Mouse (Mus musculus): ENCODE data around the gene Abhd8. TPM values are rescaled to one million over a fixed set of nuclear protein-coding genes. Genes with fewer than 3 reads are reported as not detected.
A peak's percentile ranks its signal among the peaks of the same experiment; 100 is the strongest.

Abhd8 gene
- polyA plus RNA-seq (2016; fragmentation: Nextera tagmentation; extraction: Ambion mirVana) = 35.4 and 36.7 TPM in 2 replicates

DNA sequence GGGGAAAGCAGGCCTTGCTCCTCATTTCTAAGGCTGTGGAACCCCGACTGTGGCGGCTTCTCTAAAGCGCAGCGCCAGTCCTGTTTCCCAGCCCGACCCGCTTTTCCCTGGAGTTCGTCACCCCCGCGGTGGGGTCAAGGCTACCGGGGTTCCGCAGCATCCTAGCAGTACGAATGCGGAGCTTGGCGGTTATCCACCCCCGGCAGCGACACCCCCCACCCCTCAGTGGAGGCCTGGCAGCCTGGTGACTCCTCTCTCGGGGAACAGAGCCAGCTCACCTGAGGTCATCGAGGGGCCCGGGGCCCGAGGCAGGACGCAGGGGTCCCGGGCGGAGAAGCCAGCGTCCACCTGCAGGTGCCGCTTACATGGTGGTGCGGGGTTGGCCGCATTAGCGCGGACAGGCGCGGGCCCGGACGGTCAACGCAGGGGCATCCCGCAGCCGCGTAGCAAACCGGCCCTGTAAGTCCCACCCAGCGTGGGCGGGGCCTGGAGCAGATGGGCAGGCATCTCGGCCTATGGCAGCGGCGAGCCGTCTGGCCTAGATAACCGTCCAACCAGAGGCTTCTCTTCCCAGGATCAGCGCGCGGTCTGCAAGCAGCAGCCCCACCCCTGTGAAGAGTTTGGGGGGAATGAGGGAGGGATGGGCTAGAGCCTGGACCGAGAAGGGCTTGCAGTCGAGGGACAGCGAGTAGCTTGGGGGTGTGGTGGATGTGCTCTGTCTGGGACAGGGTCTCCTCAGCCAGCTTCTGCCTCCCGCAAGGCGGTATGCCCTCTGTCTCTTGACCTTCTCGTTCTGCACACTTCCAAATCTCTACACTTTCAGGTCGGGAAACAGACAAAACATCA is at the start of gene Abhd8:
Gene Abhd8, minus strand, starts transcription at position 468 of the 846 bp plus-strand sequence.
- 0% methylated on average over 55 of the region's 55 CpGs for WGBS
- peaks cover 23% of the 10 kb centered on the region for H3K4me1 ChIP-seq (replicated peaks)

DNA sequence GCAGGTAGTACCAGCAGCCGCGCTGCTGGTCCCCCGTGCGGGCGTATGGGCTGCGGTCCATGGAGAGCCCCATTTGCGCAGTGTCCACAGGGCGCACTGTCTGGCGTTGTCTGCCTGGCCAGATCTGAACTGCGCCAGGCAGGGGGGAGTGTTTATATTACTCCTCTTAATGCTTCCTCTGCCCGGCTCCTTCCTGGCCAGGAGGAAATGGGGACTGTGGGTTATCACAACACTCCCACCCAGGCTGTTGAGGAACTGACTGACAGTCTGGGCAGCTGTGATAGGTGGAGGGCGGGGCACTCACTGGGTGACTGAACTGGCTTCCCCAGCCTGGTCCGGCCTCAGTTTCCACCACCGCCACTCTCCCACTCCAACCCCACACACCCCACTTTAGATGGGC is 48.2 kb upstream of the Abhd8 start, which contains the start of gene Plvap:
Gene Plvap, minus strand, starts transcription at position 109 of the 400 bp plus-strand sequence.
- peak; percentile 76 for ATAC-seq (ENCODE audit: insufficient number of reproducible peaks, low FRiP score)
- Histone ChIP-seq H3K36me3 (no peaks in the 10 kb centered on the region), H3K27me3 (replicated peaks) (peaks cover 54% of the 10 kb centered on the region), H3K4me3 (peak within 1 kb of the TSS; percentile 47), H3K9ac (peak within 1 kb of the TSS; percentile 54), H3K9me3 (replicated peaks) (no peaks in the 10 kb centered on the region), H3K4me2 (peak within 1 kb of the TSS; percentile 62), H3K27ac (ENCODE audit: poor library complexity, severe bottlenecking) (peak within 1 kb of the TSS; percentile 53), H3K4me1 (replicated peaks) (peaks cover 18% of the 10 kb centered on the region)
- WGBS = 16% methylated on average over 14 of the region's 14 CpGs

More for the DNA sequence above, at the start of gene Abhd8:
- Histone ChIP-seq H3K4me2 (peak within 1 kb of the TSS; percentile 93), H3K9ac (peak within 1 kb of the TSS; percentile 89), H3K27me3 (replicated peaks) (peaks cover 14% of the 10 kb centered on the region), H3K9me3 (replicated peaks) (no peaks in the 10 kb centered on the region), H3K4me3 (peak within 1 kb of the TSS; percentile 91), H3K36me3 (peaks cover 27% of the 10 kb centered on the region), H3K27ac (ENCODE audit: poor library complexity, severe bottlenecking) (peak within 1 kb of the TSS; percentile 83)
- peak; percentile 84 for ATAC-seq (ENCODE audit: insufficient number of reproducible peaks, low FRiP score)

DNA sequence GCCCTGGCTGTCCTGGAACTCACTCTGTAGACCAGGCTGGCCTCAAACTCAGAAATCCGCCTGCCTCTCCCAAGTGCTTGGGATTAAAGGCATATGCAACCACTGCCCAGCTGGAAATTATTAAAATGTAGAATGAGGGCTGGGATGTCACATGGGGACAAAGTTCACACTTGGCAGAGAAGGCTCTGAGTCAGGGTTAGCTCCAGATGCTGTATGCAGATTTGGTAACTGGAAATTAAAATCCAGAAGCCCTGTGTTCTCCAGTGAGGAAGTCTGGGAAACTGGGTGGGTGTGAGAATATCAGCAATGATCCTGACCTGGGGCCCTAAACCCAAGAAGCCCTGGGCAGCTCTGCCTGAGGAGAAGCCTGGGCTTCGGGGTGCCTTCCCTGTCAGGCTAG is 45.9 kb upstream of the Abhd8 start:
- H3K9ac ChIP-seq = peak overlapping the region; percentile 60
- H3K27ac ChIP-seq (ENCODE audit: poor library complexity, severe bottlenecking) = no peak overlapping the region; the same call in 1 of the 2 replicates
- H3K36me3 ChIP-seq = no peaks in the 10 kb centered on the region
- no peak for ATAC-seq (ENCODE audit: insufficient number of reproducible peaks, low FRiP score)
- H3K27me3 ChIP-seq (replicated peaks) = peaks cover 70% of the 10 kb centered on the region
- H3K4me1 ChIP-seq (replicated peaks) = peaks cover 18% of the 10 kb centered on the region
- H3K9me3 ChIP-seq (replicated peaks) = no peaks in the 10 kb centered on the region
- H3K4me2 ChIP-seq = peak overlapping the region; percentile 62
- H3K4me3 ChIP-seq = peak overlapping the region; percentile 47
- 68% methylated on average over 2 of the region's 2 CpGs for WGBS

- Histone ChIP-seq H3K9ac (peak overlapping the region; percentile 65), H3K9me3 (replicated peaks) (no peaks in the 10 kb centered on the region), H3K27ac (ENCODE audit: poor library complexity, severe bottlenecking) (no peak overlapping the region), H3K4me2 (peak overlapping the region; percentile 83), H3K27me3 (replicated peaks) (peaks cover 69% of the 10 kb centered on the region), H3K36me3 (no peaks in the 10 kb centered on the region), H3K4me3 (peak overlapping the region; percentile 49), H3K4me1 (replicated peaks) (peaks cover 18% of the 10 kb centered on the region)
- peak; percentile 34 for ATAC-seq (ENCODE audit: insufficient number of reproducible peaks, low FRiP score)
- under 1% methylated on average over 61 of the region's 61 CpGs for WGBS
Measured at GRCm38 (mm10) chr8:71507589-71508104, 44.2 kb upstream of the Abhd8 start.

- WGBS = 69% methylated on average over 4 of the region's 4 CpGs
- Histone ChIP-seq H3K27ac (ENCODE audit: poor library complexity, severe bottlenecking) (no peak overlapping the region), H3K4me2 (no peak overlapping the region), H3K4me3 (no peak overlapping the region), H3K9me3 (replicated peaks) (no peaks in the 10 kb centered on the region), H3K9ac (no peak overlapping the region), H3K27me3 (replicated peaks) (peaks cover 56% of the 10 kb centered on the region), H3K36me3 (no peaks in the 10 kb centered on the region; the same call in 1 of the 2 replicates), H3K4me1 (replicated peaks) (peaks cover 13% of the 10 kb centered on the region; the same call in 1 of the 2 replicates)
- ATAC-seq (ENCODE audit: insufficient number of reproducible peaks, low FRiP score) = no peak
Measured at GRCm38 (mm10) chr8:71505979-71506378, 42.5 kb upstream of the Abhd8 start.

DNA sequence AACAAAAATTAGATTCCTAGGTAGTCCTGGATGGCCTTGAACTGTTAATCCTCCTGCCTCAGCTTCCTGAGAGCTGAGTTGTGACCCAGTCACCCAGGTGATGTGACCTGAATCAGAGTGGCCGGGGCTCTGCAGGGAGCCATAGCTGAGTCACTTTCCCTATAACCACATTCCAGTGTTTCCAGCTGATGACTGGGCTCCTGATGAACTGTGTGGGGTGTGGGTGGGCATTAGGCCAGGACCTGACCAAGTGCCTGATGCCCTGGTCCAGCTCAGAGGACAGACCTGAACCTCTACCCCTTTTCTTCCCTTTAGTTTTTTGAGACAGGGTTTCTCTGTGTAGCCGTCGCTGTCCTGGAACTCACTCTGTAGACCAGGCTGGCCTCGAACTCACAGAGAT is 41.9 kb upstream of the Abhd8 start:
- H3K4me2 ChIP-seq = no peak overlapping the region
- peaks cover 13% of the 10 kb centered on the region; the same call in 1 of the 2 replicates for H3K4me1 ChIP-seq (replicated peaks)
- no peak for ATAC-seq (ENCODE audit: insufficient number of reproducible peaks, low FRiP score)
- 92% methylated on average over 4 of the region's 4 CpGs for WGBS
- no peak overlapping the region for H3K27ac ChIP-seq (ENCODE audit: poor library complexity, severe bottlenecking)
- H3K36me3 ChIP-seq = no peaks in the 10 kb centered on the region; the same call in 1 of the 2 replicates
- H3K4me3 ChIP-seq = no peak overlapping the region
- H3K27me3 ChIP-seq (replicated peaks) = peaks cover 49% of the 10 kb centered on the region
- no peak overlapping the region for H3K9ac ChIP-seq
- no peaks in the 10 kb centered on the region for H3K9me3 ChIP-seq (replicated peaks)

- H3K9me3 ChIP-seq (replicated peaks) = no peaks in the 10 kb centered on the region
- H3K9ac ChIP-seq = no peak overlapping the region
- no peak overlapping the region for H3K27ac ChIP-seq (ENCODE audit: poor library complexity, severe bottlenecking)
- ATAC-seq (ENCODE audit: insufficient number of reproducible peaks, low FRiP score) = no peak
- no peak overlapping the region for H3K4me2 ChIP-seq
- 82% methylated on average over 4 of the region's 4 CpGs for WGBS
- no peaks in the 10 kb centered on the region; the same call in 1 of the 2 replicates for H3K36me3 ChIP-seq
- H3K4me3 ChIP-seq = no peak overlapping the region
- peaks cover 19% of the 10 kb centered on the region for H3K4me1 ChIP-seq (replicated peaks)
- H3K27me3 ChIP-seq (replicated peaks) = peaks cover 40% of the 10 kb centered on the region
Measured at GRCm38 (mm10) chr8:71504349-71504748, 40.9 kb upstream of the Abhd8 start.

GRCm38 (mm10) chr8:71498816-71499690 is 35.6 kb upstream of the Abhd8 start:
- no peak overlapping the region for H3K4me3 ChIP-seq
- no peaks in the 10 kb centered on the region for H3K27me3 ChIP-seq (replicated peaks)
- WGBS = 29% methylated on average over 16 of the region's 16 CpGs
- peak; percentile 60 for ATAC-seq (ENCODE audit: insufficient number of reproducible peaks, low FRiP score)
- H3K4me2 ChIP-seq = peak overlapping the region; percentile 30
- peaks cover 2% of the 10 kb centered on the region; the same call in 1 of the 2 replicates for H3K36me3 ChIP-seq
- H3K4me1 ChIP-seq (replicated peaks) = peaks cover 50% of the 10 kb centered on the region
- H3K9me3 ChIP-seq (replicated peaks) = no peaks in the 10 kb centered on the region
- H3K9ac ChIP-seq = no peak overlapping the region
- peak overlapping the region; percentile 80 for H3K27ac ChIP-seq (ENCODE audit: poor library complexity, severe bottlenecking)

DNA sequence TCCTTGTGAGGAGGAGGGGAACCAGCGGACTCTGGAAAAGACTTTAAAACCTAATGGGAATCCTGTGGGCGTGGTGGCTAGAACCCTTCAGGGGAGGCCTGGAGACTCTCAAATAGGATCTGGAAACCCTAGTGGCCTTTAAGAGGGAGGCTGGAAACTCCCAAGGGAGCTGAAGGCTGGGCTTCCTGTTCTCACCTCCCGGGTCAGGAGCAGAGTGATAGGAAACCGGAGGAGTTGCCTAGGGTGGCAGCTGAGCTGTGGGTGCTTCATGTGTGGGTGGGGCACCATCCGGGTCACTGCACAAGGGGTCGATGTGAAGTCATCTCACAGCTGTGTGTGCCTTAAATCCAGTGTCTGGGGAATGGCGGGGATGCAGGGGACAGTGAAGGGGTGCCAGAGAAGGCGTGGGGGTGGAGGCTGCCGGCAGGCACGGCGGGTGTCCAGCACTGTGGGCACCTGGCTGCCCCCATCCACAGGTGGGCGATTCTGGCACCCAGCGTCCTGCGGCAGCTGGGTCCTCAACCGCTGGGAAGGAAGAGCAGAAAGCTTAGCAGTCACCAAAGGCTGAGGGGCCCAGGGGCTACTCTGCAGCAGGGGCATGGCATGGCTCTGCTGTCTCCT is 34.5 kb upstream of the Abhd8 start:
- Histone ChIP-seq H3K27me3 (replicated peaks) (no peaks in the 10 kb centered on the region), H3K27ac (ENCODE audit: poor library complexity, severe bottlenecking) (peak overlapping the region; percentile 80), H3K4me3 (no peak overlapping the region), H3K4me1 (replicated peaks) (peaks cover 50% of the 10 kb centered on the region), H3K9ac (0 out of 2 replicates have a peak overlapping the region, but pooled peaks have one; percentile 38), H3K4me2 (peak overlapping the region; percentile 30), H3K36me3 (peaks cover 10% of the 10 kb centered on the region), H3K9me3 (replicated peaks) (no peaks in the 10 kb centered on the region)
- 16% methylated on average over 15 of the region's 15 CpGs for WGBS
- ATAC-seq (ENCODE audit: insufficient number of reproducible peaks, low FRiP score) = no peak

GRCm38 (mm10) chr8:71497077-71497645 is 33.7 kb upstream of the Abhd8 start:
- WGBS = 70% methylated on average over 1 of the region's 1 CpGs
- Histone ChIP-seq H3K9me3 (replicated peaks) (no peaks in the 10 kb centered on the region), H3K4me2 (no peak overlapping the region), H3K27ac (ENCODE audit: poor library complexity, severe bottlenecking) (peak overlapping the region; percentile 80), H3K36me3 (peaks cover 18% of the 10 kb centered on the region), H3K27me3 (replicated peaks) (no peaks in the 10 kb centered on the region), H3K9ac (no peak overlapping the region), H3K4me3 (no peak overlapping the region), H3K4me1 (replicated peaks) (peaks cover 50% of the 10 kb centered on the region)
- ATAC-seq (ENCODE audit: insufficient number of reproducible peaks, low FRiP score) = no peak
